8 mouse cellular contexts compared by ENCODE assay signal in the genomic region with DNA sequence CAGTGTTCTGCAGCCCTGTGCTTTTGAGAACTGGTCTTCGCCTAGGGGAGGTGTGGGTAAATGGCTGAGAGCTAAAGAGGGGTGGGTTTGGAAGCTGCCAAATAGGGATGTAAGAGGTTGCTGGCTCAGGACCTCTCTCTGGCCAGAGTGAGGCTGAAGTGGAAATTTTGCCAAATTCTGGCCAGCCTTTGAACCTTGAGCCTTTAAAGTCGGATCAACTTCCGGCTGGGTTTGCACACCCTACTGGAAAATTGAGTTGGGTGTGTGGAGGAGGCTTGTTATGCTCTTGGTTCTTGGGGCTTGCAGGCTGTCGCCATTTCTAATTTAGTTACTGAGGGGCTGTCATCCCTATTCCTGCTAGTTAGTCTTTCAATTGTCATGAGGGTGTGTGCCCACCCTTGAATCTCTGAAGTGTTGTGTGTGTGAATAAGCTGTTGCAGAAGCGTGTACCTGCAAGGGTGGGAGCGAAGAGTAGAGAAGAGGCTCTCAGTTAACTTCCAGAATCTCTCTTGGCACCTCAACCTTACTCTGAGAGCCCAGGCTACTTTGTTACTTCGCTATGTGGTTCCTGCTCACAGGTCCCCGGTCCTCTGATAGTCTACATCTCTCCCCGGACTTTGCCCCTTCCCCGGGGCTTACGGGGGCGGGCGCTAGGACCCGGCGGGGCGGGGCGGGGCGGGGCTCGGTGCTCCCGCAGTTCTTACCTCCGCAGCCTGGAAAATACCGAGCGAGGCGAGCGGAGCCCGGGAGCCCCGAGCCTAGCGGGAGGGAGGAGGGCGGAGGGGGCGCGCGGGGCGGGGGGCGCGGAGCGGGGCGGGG. TPM values are rescaled to one million over a fixed set of nuclear protein-coding genes. Genes with fewer than 3 reads are reported as not detected.
DNase-seq lines count a peak whose midpoint lies in the region; ATAC-seq and TF ChIP-seq lines count a peak whose summit lies in the region.

No protein-coding gene starts in this region.

- no peaks in the 10 kb centered on the region; the same call in 1 of the 2 replicates for H3K36me3 ChIP-seq in embryonic facial prominence, embryonic 13.5 days
- H3K36me3 ChIP-seq in liver, embryonic 11.5 days (ENCODE audit: control insufficient read depth, insufficient read depth, low read length), result no peaks in the 10 kb centered on the region
- no peaks in the 10 kb centered on the region for H3K36me3 ChIP-seq in neural tube, embryonic 15.5 days

- peak overlapping the region; percentile 48; the same call in 1 of the 2 replicates for H3K27ac ChIP-seq in embryonic facial prominence, embryonic 13.5 days
- H3K27ac ChIP-seq in liver, embryonic 11.5 days (ENCODE audit: low read depth, low read length), result peak overlapping the region; percentile 80
- no peak overlapping the region for H3K27ac ChIP-seq in neural tube, embryonic 15.5 days (replicated peaks)

- H3K9me3 ChIP-seq in embryonic facial prominence, embryonic 13.5 days, result no peaks in the 10 kb centered on the region
- no peaks in the 10 kb centered on the region for H3K9me3 ChIP-seq in liver, embryonic 11.5 days (ENCODE audit: control insufficient read depth, low read length)
- H3K9me3 ChIP-seq in neural tube, embryonic 15.5 days (replicated peaks), result no peaks in the 10 kb centered on the region

- no peak for TF ChIP-seq CTCF in lung, adult 2 months (IDR thresholded peaks at IDR 0.05; ENCODE audit: insufficient read depth, low read length)

- H3K4me3 ChIP-seq in lung, adult 2 months (replicated peaks; ENCODE audit: extremely low read depth, low read depth, low read length), result peak overlapping the region; percentile 51
- peak overlapping the region; percentile 77 for H3K4me3 ChIP-seq in embryonic facial prominence, embryonic 13.5 days
- H3K4me3 ChIP-seq in liver, embryonic 11.5 days (ENCODE audit: low read depth, low read length), result peak overlapping the region; percentile 76
- H3K4me3 ChIP-seq in neural tube, embryonic 15.5 days (replicated peaks), result peak overlapping the region; percentile 77

- DNase-seq in lung, adult 2 months, result peak; percentile 53
- no peak for DNase-seq in lung, postnatal 10 days
- peak; percentile 16 for DNase-seq in T-cell, adult 2 months (ENCODE audit: low spot score)
- DNase-seq in induced T-regulatory cell, adult 2 months (ENCODE audit: low read depth), result peak; percentile 75
- peak; percentile 73 for DNase-seq in liver, embryonic 11.5 days (ENCODE audit: low spot score)
- no peak for DNase-seq in adipocyte (ENCODE audit: low spot score)

- ATAC-seq in embryonic facial prominence, embryonic 13.5 days (ENCODE audit: insufficient number of reproducible peaks, insufficient read depth, low FRiP score, low TSS enrichment, low read depth), result 0 out of 2 replicates have a peak, but pooled peaks have one; percentile 66
- peak; percentile 42 for ATAC-seq in liver, embryonic 11.5 days (replicated peaks; ENCODE audit: low FRiP score)
- peak; percentile 82 for ATAC-seq in neural tube, embryonic 15.5 days (ENCODE audit: low FRiP score)

- peaks cover 30% of the 10 kb centered on the region for H3K27me3 ChIP-seq in embryonic facial prominence, embryonic 13.5 days
- H3K27me3 ChIP-seq in liver, embryonic 11.5 days (replicated peaks; ENCODE audit: control insufficient read depth, insufficient read depth, low read length), result no peaks in the 10 kb centered on the region
- peaks cover 22% of the 10 kb centered on the region for H3K27me3 ChIP-seq in neural tube, embryonic 15.5 days (replicated peaks)

- no peak for TF ChIP-seq POLR2A in lung, adult 2 months (IDR thresholded peaks at IDR 0.05; ENCODE audit: borderline replicate concordance, extremely low read depth, low read depth, low read length)

- H3K4me1 ChIP-seq in lung, adult 2 months (ENCODE audit: control insufficient read depth, insufficient read depth, low read length), result peaks cover 10% of the 10 kb centered on the region
- H3K4me1 ChIP-seq in embryonic facial prominence, embryonic 13.5 days, result peaks cover 27% of the 10 kb centered on the region
- H3K4me1 ChIP-seq in liver, embryonic 11.5 days (replicated peaks; ENCODE audit: control insufficient read depth, insufficient read depth, low read length), result peaks cover 77% of the 10 kb centered on the region
- H3K4me1 ChIP-seq in neural tube, embryonic 15.5 days, result peaks cover 26% of the 10 kb centered on the region

- WGBS in lung, adult 2 months, result 4% methylated on average over 33 of the region's 37 CpGs
- WGBS in embryonic facial prominence, embryonic 13.5 days, result 6% methylated on average over 24 of the region's 37 CpGs
- 5% methylated on average over 36 of the region's 37 CpGs for WGBS in liver, embryonic 11.5 days
- 7% methylated on average over 25 of the region's 37 CpGs for WGBS in neural tube, embryonic 15.5 days

- peak overlapping the region; percentile 81 for H3K9ac ChIP-seq in embryonic facial prominence, embryonic 13.5 days
- peak overlapping the region; percentile 82 for H3K9ac ChIP-seq in liver, embryonic 11.5 days (ENCODE audit: low read depth, low read length)
- H3K9ac ChIP-seq in neural tube, embryonic 15.5 days (replicated peaks), result peak overlapping the region; percentile 67

- peak overlapping the region; percentile 91 for H3K4me2 ChIP-seq in embryonic facial prominence, embryonic 13.5 days
- H3K4me2 ChIP-seq in liver, embryonic 11.5 days, result peak overlapping the region; percentile 99
- H3K4me2 ChIP-seq in neural tube, embryonic 15.5 days, result peak overlapping the region; percentile 96

RNA-seq across cellular contexts. Expression of a gene that starts 3.7 kb away (rescaled TPM):
- 104 and 107 TPM in 2 replicates for polyA plus RNA-seq in lung, adult 2 months (2012; rRNA removed)
- 22.7 and 26.3 TPM in 2 replicates for polyA plus RNA-seq in embryonic facial prominence, embryonic 13.5 days (2015; fragmentation: Nextera tagmentation; extraction: Ambion mirVana)
- 86.4 and 93.9 TPM in 2 replicates for polyA plus RNA-seq in liver, embryonic 11.5 days (2014; fragmentation: Nextera tagmentation; extraction: Ambion mirVana)
- polyA plus RNA-seq in neural tube, embryonic 15.5 days (2015; fragmentation: Nextera tagmentation; extraction: Ambion mirVana), result 12.8 and 25.3 TPM in 2 replicates

RNA-seq across cellular contexts. Expression of a gene that starts 18.6 kb away (rescaled TPM):
- 23.3 and 28.5 TPM in 2 replicates for polyA plus RNA-seq in lung, adult 2 months (2012; rRNA removed)
- polyA plus RNA-seq in embryonic facial prominence, embryonic 13.5 days (2015; fragmentation: Nextera tagmentation; extraction: Ambion mirVana), result 15.7 and 17.9 TPM in 2 replicates
- polyA plus RNA-seq in liver, embryonic 11.5 days (2014; fragmentation: Nextera tagmentation; extraction: Ambion mirVana), result 5.7 and 6.4 TPM in 2 replicates
- 28.3 and 33.1 TPM in 2 replicates for polyA plus RNA-seq in neural tube, embryonic 15.5 days (2015; fragmentation: Nextera tagmentation; extraction: Ambion mirVana)

RNA-seq across cellular contexts. Expression of a gene that starts 27.3 kb away (rescaled TPM):
- polyA plus RNA-seq in lung, adult 2 months (2012; rRNA removed), result 157 and 188 TPM in 2 replicates
- 41.4 and 46.5 TPM in 2 replicates for polyA plus RNA-seq in embryonic facial prominence, embryonic 13.5 days (2015; fragmentation: Nextera tagmentation; extraction: Ambion mirVana)
- 33.8 and 33.9 TPM in 2 replicates for polyA plus RNA-seq in liver, embryonic 11.5 days (2014; fragmentation: Nextera tagmentation; extraction: Ambion mirVana)
- polyA plus RNA-seq in neural tube, embryonic 15.5 days (2015; fragmentation: Nextera tagmentation; extraction: Ambion mirVana), result 9.7 and 19.9 TPM in 2 replicates

Comparison
In these comparisons a context has a peak if more than half of its experiments do, and no peak if none do; other contexts are left out.
1. DNase-seq: peak in lung, adult 2 months (single experiment), T-cell, adult 2 months (single experiment), induced T-regulatory cell, adult 2 months (single experiment) and liver, embryonic 11.5 days (single experiment); none in lung, postnatal 10 days (single experiment) and adipocyte (single experiment).
2. Peak in every context shown above with its lines, with median percentiles within 50 percentile points of each other: H3K4me3 ChIP-seq, ATAC-seq, H3K4me2 ChIP-seq and H3K9ac ChIP-seq.